Mouse (Mus musculus) ES-Bruce4 (cell line): Measurements from ENCODE around the gene Podn. TPM values are rescaled to one million over a fixed set of nuclear protein-coding genes. Genes with fewer than 3 reads are reported as not detected.

Source experiments
- H3K27ac ChIP-seq: 2 replicates; pipeline ENCODE4 v1.5.1; 2012; ENCODE audit warnings: low read length, inconsistent platforms; ENCODE audit not compliant: insufficient read depth
- H3K27me3 ChIP-seq: 2 replicates; pipeline ENCODE4 v1.6.1; 2012; ENCODE audit warnings: mild to moderate bottlenecking, low read length, inconsistent platforms; ENCODE audit not compliant: control insufficient read depth, poor library complexity, insufficient read depth, severe bottlenecking
- H3K36me3 ChIP-seq: 2 replicates; pipeline ENCODE4 v1.6.1; 2012; ENCODE audit warnings: inconsistent platforms, mild to moderate bottlenecking, low read length, moderate library complexity; ENCODE audit not compliant: control insufficient read depth, poor library complexity, insufficient read depth, severe bottlenecking
- H3K4me1 ChIP-seq: one replicate; pipeline ENCODE4 v1.8.1; 2011; ENCODE audit warnings: low read length; ENCODE audit not compliant: control insufficient read depth, insufficient read depth
- H3K4me3 ChIP-seq: 2 replicates; pipeline ENCODE4 v1.5.1; 2011; ENCODE audit warnings: low read depth, mild to moderate bottlenecking, low read length
- H3K9ac ChIP-seq: 2 replicates; pipeline ENCODE4 v1.6.1; 2012; ENCODE audit warnings: low read depth, mild to moderate bottlenecking, inconsistent platforms; ENCODE audit not compliant: poor library complexity, severe bottlenecking
- H3K9me3 ChIP-seq: replicated peaks from 2 replicates; pipeline ENCODE4 v1.6.1; 2012; ENCODE audit warnings: mild to moderate bottlenecking, low read length, inconsistent platforms; ENCODE audit not compliant: control insufficient read depth, poor library complexity, insufficient read depth, severe bottlenecking
- CTCF ChIP-seq: IDR thresholded peaks from one replicate; pipeline ENCODE4 v1.8.1; 2011; ENCODE audit warnings: low read depth, low read length
- EP300 ChIP-seq: IDR thresholded peaks from 2 replicates; pipeline ENCODE4 v1.6.1; 2011; ENCODE audit warnings: low read depth, low read length; ENCODE audit not compliant: insufficient read depth
- POLR2A ChIP-seq: IDR thresholded peaks from one replicate; pipeline ENCODE4 v1.8.1; 2011; ENCODE audit warnings: low read length; ENCODE audit not compliant: insufficient read depth
- polyA plus RNA-seq: library from polyadenylated mRNA; stranded (reverse); fragments of >200 nt; gene quantifications from 2 replicates; pipeline ENCODE4 v1.2.4, GENCODE M21; 2011; ENCODE audit warnings: low read depth; ENCODE audit not compliant: missing spikeins, insufficient read depth, insufficient read length

Podn gene
- polyA plus RNA-seq, 1 experiment = 3.3 TPM

DNA sequence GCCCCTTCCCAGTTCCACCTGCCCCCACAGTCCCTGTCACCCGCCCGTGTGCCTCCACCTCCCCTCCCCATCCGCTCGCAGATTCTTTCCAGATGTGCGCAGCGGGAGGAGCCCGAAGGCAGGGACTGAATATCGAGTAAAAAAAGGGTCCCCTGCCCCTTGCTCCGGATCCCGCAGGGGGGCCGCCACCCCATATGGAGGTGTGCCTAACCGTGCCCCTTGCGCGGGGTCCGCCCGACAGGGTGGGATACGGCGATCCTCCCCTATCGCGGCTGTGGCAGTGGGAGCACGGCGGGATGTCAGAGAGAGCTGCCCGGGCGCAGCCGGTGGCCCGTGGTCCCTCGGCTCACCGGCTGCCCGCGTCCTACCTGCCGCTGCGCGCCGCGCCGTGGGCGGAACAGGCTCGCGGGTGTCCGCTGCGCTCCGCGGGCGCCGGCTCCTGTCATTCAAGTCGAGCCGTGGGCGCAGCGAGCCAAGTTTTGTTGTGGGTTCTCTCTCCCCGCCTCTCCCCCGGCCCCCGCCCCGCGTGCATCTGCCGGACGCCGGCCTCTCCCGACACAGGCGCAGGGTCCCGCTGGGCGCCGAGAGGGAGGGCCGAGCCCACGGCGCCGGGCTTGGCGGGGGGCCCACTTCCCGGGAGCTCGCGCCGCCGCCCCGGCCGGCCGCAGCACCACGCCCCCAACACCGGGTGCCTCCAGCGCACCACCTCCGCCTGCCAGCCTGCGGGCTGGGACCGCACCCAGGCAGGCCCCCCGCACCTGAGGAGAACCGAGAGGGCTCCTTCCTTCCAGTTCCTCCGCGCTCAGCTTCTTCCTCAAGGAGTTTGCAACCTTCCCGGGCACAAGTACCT is 64.5 kb downstream of the Podn start:
- Histone ChIP-seq H3K9ac (peak overlapping the region; percentile 67), H3K27me3 (peaks cover 7% of the 10 kb centered on the region), H3K4me1 (no peaks in the 10 kb centered on the region), H3K4me3 (peak overlapping the region; percentile 36), H3K36me3 (no peaks in the 10 kb centered on the region), H3K9me3 (no peaks in the 10 kb centered on the region), H3K27ac (no peak overlapping the region)
- TF ChIP-seq CTCF = no peak
- TF ChIP-seq POLR2A = no peak
- TF ChIP-seq EP300 = no peak

DNA sequence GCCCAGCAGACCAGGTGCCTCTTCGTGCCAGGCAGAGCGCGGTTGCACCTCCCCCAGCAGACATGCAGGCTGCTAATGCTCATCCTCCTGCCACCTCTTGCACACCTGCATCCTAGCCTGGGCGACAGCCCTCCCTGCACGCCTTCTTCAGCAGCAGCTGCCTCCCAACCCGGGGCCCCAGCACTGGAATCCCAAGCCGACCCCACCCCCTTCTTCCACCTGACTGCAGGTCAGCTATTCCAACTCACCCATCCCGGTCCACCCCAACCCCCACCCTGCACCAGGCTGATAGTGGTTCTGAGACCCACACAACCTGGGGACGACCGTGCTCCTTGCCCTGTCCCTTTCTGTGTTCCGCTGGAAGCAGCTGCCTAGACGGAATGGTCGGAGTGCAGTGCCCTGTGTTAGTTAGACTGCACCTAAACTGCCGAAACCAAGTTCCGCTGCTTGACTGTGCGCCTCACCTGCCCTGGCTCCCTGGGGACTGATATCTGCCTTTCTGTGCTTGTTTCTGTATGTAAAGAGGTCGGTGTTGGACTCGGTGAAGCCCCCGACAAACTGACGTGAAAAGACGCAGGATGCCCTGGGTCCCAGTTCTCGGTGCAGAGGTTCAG is 65.2 kb downstream of the Podn start:
- H3K27me3 ChIP-seq = peaks cover 7% of the 10 kb centered on the region
- H3K9me3 ChIP-seq = no peaks in the 10 kb centered on the region
- no peak for TF ChIP-seq POLR2A
- no peak for TF ChIP-seq EP300
- TF ChIP-seq CTCF = no peak
- H3K4me3 ChIP-seq = peak overlapping the region; percentile 36
- peaks cover 2% of the 10 kb centered on the region for H3K4me1 ChIP-seq
- H3K27ac ChIP-seq = no peak overlapping the region
- peak overlapping the region; percentile 67 for H3K9ac ChIP-seq
- no peaks in the 10 kb centered on the region for H3K36me3 ChIP-seq

DNA sequence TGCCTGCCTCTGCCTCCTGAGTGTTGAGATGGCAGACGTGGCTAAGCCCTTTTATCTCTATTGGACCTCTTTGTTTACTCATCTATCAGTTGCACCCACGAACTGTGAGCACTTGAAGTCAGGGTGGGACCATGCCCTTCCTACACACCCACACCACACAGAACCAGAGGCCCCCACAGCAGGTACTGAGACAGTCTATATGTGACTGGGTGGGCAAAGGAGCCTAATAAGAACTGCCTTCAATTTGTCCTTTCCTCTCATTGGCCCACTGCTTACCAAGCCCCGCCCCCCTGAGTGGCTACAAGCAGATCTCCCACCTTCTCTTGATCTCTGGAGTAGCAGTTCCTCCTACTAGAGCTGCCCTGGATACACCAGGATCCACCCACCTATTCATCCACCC is 70.1 kb downstream of the Podn start:
- H3K4me3 ChIP-seq = no peak overlapping the region

DNA sequence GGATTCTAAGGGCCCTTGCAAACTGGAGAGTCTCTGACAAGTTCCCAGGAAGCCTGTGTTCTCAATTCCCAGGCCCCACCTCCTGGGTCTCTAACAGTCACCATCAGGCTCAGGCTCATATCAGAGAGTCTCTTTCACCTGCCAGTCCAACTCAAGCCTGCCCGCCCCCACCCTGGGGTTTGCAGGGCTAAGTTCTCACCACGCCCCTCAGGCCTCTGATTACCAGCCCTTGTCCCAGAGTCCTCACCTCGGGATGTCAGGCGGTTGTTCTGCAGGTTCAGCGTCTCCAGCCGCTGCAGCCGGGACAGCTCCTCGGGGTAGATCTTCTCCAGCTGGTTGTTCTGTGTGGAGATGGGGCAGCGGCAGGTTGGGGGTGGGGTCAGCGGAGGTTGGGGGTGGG is 71.0 kb downstream of the Podn start:
- Histone ChIP-seq H3K36me3 (no peaks in the 10 kb centered on the region), H3K4me1 (peaks cover 5% of the 10 kb centered on the region), H3K27me3 (no peaks in the 10 kb centered on the region), H3K9ac (no peak overlapping the region), H3K27ac (no peak overlapping the region), H3K4me3 (no peak overlapping the region), H3K9me3 (no peaks in the 10 kb centered on the region)
- no peak for TF ChIP-seq POLR2A
- TF ChIP-seq CTCF = no peak
- TF ChIP-seq EP300 = no peak

More for the DNA sequence above, 70.1 kb downstream of the Podn start:
- Histone ChIP-seq H3K36me3 (no peaks in the 10 kb centered on the region), H3K4me1 (peaks cover 5% of the 10 kb centered on the region), H3K9ac (no peak overlapping the region), H3K27ac (no peak overlapping the region), H3K9me3 (no peaks in the 10 kb centered on the region), H3K27me3 (no peaks in the 10 kb centered on the region)
- TF ChIP-seq CTCF = no peak
- TF ChIP-seq EP300 = no peak
- no peak for TF ChIP-seq POLR2A

DNA sequence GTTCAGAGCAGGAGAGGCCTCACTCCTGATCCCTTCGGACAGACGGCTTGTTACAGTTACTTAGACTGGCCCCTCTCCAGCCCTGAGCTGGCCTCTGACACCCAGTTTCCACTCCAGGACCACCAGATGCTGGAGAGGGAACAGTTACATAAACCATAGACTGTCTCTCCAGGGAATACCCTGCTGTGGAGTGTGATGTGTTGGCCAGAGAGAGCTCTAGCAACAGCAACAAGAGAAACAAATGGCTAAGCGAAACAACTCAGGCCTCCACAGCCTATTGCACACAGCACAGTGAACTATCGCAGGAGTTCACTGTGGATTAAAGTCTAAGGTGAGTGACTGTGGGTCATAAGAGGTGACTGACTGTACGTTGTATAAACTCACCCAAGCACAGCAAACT is 71.6 kb downstream of the Podn start:
- no peak overlapping the region for H3K4me3 ChIP-seq
- no peak for TF ChIP-seq POLR2A
- no peak for TF ChIP-seq CTCF
- no peak for TF ChIP-seq EP300

DNA sequence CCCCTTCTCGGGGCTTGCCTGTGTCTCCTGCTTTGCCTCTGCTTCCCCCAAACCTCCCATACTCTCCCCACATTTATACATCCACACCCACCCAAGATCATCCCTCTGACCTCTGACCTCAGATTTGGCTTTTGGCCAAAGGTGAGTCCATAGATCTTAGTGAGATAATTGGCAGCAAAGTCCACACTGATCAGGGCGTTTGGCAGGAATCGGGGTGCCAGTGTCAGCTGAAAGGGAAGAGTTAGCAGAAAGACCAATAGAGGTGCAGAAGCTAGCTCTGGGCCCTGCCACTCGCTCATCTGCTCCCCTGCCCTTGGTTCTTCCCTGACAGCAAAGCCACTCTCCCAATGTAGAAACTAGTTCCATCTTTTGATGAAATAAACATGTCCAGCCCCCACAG is 73.1 kb downstream of the Podn start:
- Histone ChIP-seq H3K9ac (no peak overlapping the region), H3K9me3 (no peaks in the 10 kb centered on the region), H3K4me3 (no peak overlapping the region), H3K36me3 (no peaks in the 10 kb centered on the region), H3K27ac (no peak overlapping the region), H3K4me1 (peaks cover 7% of the 10 kb centered on the region), H3K27me3 (no peaks in the 10 kb centered on the region)
- TF ChIP-seq EP300 (no peak), POLR2A (no peak), CTCF (no peak)

More for the DNA sequence above, 71.6 kb downstream of the Podn start:
- no peak overlapping the region for H3K27ac ChIP-seq
- H3K36me3 ChIP-seq = no peaks in the 10 kb centered on the region
- no peaks in the 10 kb centered on the region for H3K9me3 ChIP-seq
- peaks cover 5% of the 10 kb centered on the region for H3K4me1 ChIP-seq
- H3K9ac ChIP-seq = no peak overlapping the region
- no peaks in the 10 kb centered on the region for H3K27me3 ChIP-seq
